Mouse (Mus musculus): ENCODE results near the gene Gm20604.

- TF ChIP-seq CTCF (conservative IDR thresholded peaks at IDR 0.05; ENCODE audit: low read length): no peak
- TF ChIP-seq NANOG (IDR thresholded peaks at IDR 0.05; ENCODE audit: borderline replicate concordance, low read length): no peak
These were observed 50.3 kb downstream of the Gm20604 start for GRCm38 (mm10) chr12:102708220-102708619.
